Mouse (Mus musculus): ENCODE measurements at regions not wholly inside any gene's neighbourhood (a gene's known extent, or its start where the extent isn't known, plus 50 kb on each side); places are given as distances from the start of the nearest gene placed in this dataset. TPM values are rescaled to one million over a fixed set of nuclear protein-coding genes. Genes with fewer than 3 reads are reported as not detected.

- H3K27me3 ChIP-seq (replicated peaks; ENCODE audit: low read depth, poor library complexity, severe bottlenecking) = no peaks in the 10 kb centered on the region
- DNase-seq (ENCODE audit: low spot score) = no peak
- WGBS = 77% methylated on average over 4 of the region's 4 CpGs
- no peaks in the 10 kb centered on the region for H3K36me3 ChIP-seq (replicated peaks)
- H3K27ac ChIP-seq (replicated peaks) = no peak overlapping the region
- H3K9me3 ChIP-seq = no peaks in the 10 kb centered on the region
- H3K4me3 ChIP-seq = no peak overlapping the region
- no peaks in the 10 kb centered on the region for H3K4me1 ChIP-seq
These were observed 113.8 kb upstream of the Lrrn1 start for GRCm38 (mm10) chr6:107415766-107416165.

DNA sequence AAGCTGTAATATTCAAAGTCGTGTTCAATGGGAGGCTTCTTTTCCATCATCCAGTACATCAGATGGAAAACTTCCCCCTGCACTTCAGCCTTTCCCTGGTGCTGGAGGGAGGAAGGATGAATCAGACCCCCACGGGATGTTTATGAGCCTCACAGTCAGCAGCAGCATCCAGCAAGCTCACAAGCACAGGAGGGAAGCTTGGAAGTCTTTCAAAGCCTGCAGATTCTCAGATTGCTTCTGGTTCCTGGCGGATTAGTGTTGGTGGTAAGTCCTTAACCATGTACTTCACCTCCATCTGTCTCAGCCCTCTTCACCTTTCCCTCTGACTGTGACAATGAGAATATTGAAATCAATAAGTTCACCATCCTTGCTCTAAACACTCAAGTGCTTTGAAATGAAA is 107.5 kb upstream of the Lrrn1 start:
- H3K27ac ChIP-seq (replicated peaks) = no peak overlapping the region
- no peak overlapping the region for H3K4me3 ChIP-seq
- no peaks in the 10 kb centered on the region for H3K9me3 ChIP-seq
- no peaks in the 10 kb centered on the region for H3K4me1 ChIP-seq
- H3K27me3 ChIP-seq (replicated peaks; ENCODE audit: low read depth, poor library complexity, severe bottlenecking) = no peaks in the 10 kb centered on the region
- H3K36me3 ChIP-seq (replicated peaks) = no peaks in the 10 kb centered on the region
- 44% methylated on average over 3 of the region's 3 CpGs for WGBS
- DNase-seq (ENCODE audit: low spot score) = no peak

- H3K36me3 ChIP-seq (replicated peaks) = no peaks in the 10 kb centered on the region
- H3K4me3 ChIP-seq = no peak overlapping the region
- H3K27me3 ChIP-seq (replicated peaks; ENCODE audit: low read depth, poor library complexity, severe bottlenecking) = no peaks in the 10 kb centered on the region
- 89% methylated on average over 3 of the region's 3 CpGs for WGBS
- no peak overlapping the region for H3K27ac ChIP-seq (replicated peaks)
- DNase-seq (ENCODE audit: low spot score) = no peak
- H3K9me3 ChIP-seq = no peaks in the 10 kb centered on the region
- no peaks in the 10 kb centered on the region for H3K4me1 ChIP-seq
These were observed 103.0 kb upstream of the Lrrn1 start for GRCm38 (mm10) chr6:107426529-107426928.

DNA sequence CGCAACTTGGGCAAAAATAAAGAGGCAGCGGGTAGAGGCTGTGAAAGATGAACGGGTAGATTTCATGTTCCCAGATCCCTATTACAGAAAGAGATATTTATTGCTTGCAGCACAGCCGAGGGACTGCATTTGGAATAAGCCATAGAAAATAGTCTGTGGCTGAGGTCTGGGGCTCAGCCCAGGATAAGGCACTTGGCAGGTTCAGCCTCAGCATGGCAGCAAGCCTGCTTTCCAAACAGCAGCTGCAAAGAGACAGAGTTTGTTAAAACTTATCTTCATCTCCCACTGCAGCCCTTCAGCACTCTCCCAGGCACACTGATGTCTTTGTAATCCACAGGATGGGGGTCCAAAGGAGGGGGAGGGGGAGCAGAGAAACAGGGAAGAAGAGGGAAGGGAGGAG is 98.5 kb upstream of the Lrrn1 start:
- no peaks in the 10 kb centered on the region for H3K9me3 ChIP-seq
- no peak overlapping the region for H3K4me3 ChIP-seq
- H3K27ac ChIP-seq (replicated peaks) = no peak overlapping the region
- no peaks in the 10 kb centered on the region for H3K36me3 ChIP-seq (replicated peaks)
- H3K27me3 ChIP-seq (replicated peaks; ENCODE audit: low read depth, poor library complexity, severe bottlenecking) = no peaks in the 10 kb centered on the region
- no peak for DNase-seq (ENCODE audit: low spot score)
- WGBS = 84% methylated on average over 4 of the region's 4 CpGs
- H3K4me1 ChIP-seq = no peaks in the 10 kb centered on the region

DNA sequence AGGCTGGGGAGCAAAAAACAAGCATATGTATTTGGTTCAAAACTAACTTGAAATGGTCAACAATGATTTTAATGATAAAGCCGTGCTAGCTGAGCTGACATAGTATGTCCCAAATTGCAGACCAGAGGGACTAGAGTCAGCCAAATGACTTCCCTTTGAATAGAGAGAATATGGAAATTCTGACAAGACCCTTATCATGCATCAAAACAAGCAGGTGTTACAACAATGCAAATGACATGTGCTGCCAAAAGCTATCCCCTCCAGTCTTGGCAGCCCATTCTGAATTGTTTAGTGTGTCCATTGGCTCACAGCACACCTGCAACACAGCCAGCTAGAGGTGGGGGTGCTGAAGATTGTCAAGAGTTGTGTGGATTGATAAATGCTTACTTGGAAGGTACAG is 87.5 kb upstream of the Lrrn1 start:
- H3K36me3 ChIP-seq (replicated peaks) = no peaks in the 10 kb centered on the region
- 78% methylated on average over 1 of the region's 1 CpGs for WGBS
- H3K27ac ChIP-seq (replicated peaks) = no peak overlapping the region
- no peak for DNase-seq (ENCODE audit: low spot score)
- H3K9me3 ChIP-seq = no peaks in the 10 kb centered on the region
- H3K4me1 ChIP-seq = no peaks in the 10 kb centered on the region
- no peaks in the 10 kb centered on the region for H3K27me3 ChIP-seq (replicated peaks; ENCODE audit: low read depth, poor library complexity, severe bottlenecking)
- H3K4me3 ChIP-seq = no peak overlapping the region

DNA sequence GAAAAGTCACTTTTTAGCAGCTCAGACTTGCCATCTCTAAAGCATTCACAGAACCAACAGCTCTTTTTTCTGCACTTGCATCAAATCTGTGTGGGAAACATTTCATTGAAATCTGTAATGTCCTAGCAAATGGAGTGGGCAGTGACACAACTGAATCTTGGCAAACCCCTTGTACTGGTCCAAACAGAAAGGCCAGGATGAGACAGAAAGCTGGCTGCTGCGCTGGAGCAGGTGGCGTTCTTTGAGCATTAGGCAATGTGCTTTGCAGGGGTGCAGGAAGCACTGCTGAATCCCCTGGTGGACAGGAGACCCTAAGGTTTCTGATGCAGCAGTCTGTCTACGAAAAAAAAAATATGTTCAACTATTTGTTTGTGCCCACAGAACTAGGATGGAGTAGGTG is 85.2 kb upstream of the Lrrn1 start:
- 84% methylated on average over 3 of the region's 3 CpGs for WGBS
- Histone ChIP-seq H3K4me1 (no peaks in the 10 kb centered on the region), H3K4me3 (no peak overlapping the region), H3K27ac (replicated peaks) (no peak overlapping the region), H3K27me3 (replicated peaks; ENCODE audit: low read depth, poor library complexity, severe bottlenecking) (no peaks in the 10 kb centered on the region), H3K9me3 (no peaks in the 10 kb centered on the region), H3K36me3 (replicated peaks) (no peaks in the 10 kb centered on the region)
- DNase-seq (ENCODE audit: low spot score) = no peak

DNA sequence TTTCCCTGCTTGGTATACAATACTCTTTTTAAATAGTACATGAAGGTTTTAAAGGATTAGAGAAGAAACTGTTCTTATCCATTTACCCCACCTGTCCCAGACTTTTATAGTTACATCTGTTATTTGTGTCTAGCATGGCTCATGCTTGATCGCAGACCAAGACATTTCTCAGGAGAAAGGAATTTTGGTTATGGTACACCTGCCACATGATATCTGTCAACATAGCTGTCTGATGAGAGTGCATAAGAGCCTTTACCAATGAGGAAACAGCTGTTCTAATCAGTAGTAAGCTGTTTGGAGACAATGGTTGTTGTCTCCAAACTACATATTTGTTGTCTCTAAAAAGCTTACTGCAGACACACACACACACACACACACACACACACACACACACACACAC is 70.3 kb upstream of the Lrrn1 start:
- Histone ChIP-seq H3K4me3 (no peak overlapping the region), H3K9me3 (no peaks in the 10 kb centered on the region), H3K27me3 (replicated peaks; ENCODE audit: low read depth, poor library complexity, severe bottlenecking) (no peaks in the 10 kb centered on the region), H3K27ac (replicated peaks) (no peak overlapping the region), H3K4me1 (no peaks in the 10 kb centered on the region), H3K36me3 (replicated peaks) (no peaks in the 10 kb centered on the region)
- no peak for DNase-seq (ENCODE audit: low spot score)
- WGBS = 93% methylated on average over 1 of the region's 1 CpGs

DNA sequence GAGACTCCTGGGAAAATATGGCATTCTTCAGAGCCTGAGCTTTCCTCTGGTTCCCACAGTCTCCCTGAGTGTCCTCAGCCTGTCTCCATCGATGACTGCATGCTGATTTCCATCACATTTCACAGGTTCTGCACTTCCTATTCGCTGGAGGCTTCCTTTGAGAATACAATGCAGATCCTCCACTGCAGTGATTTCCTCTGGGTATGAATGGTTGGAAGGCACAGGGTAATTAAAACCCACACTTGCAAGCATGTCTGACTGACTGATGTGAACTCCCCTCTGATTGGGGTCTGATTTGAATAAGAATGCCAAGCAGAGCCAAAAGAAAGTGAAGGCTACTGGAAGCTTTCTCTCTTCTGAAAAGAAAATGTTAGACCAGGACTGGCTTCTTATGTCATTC is 67.1 kb upstream of the Lrrn1 start:
- H3K4me3 ChIP-seq = no peak overlapping the region
- H3K27ac ChIP-seq (replicated peaks) = no peak overlapping the region
- no peaks in the 10 kb centered on the region for H3K9me3 ChIP-seq
- no peaks in the 10 kb centered on the region for H3K36me3 ChIP-seq (replicated peaks)
- DNase-seq (ENCODE audit: low spot score) = no peak
- H3K4me1 ChIP-seq = no peaks in the 10 kb centered on the region
- 13% methylated on average over 2 of the region's 2 CpGs for WGBS
- no peaks in the 10 kb centered on the region for H3K27me3 ChIP-seq (replicated peaks; ENCODE audit: low read depth, poor library complexity, severe bottlenecking)

DNA sequence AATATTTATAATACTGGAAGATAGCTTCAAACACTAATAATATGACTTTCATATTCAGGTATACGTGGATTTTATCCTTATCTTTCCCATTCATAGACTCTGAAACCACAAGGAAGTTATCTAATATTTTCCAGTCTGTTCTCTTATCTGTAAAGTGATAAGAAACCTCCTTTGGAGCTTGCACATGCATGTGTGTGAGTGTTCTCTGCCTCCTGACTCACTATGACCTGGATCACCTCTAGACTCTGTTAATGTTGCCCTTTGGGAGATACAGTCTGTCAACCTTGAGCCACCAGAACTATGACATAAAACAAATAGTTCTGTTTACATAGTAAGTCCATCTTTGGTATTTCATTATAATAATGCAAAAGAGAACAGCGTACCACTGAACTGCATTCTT is 56.2 kb upstream of the Lrrn1 start:
- Histone ChIP-seq H3K27me3 (replicated peaks; ENCODE audit: low read depth, poor library complexity, severe bottlenecking) (no peaks in the 10 kb centered on the region), H3K4me1 (no peaks in the 10 kb centered on the region), H3K9me3 (no peaks in the 10 kb centered on the region), H3K4me3 (no peak overlapping the region), H3K36me3 (replicated peaks) (no peaks in the 10 kb centered on the region), H3K27ac (replicated peaks) (no peak overlapping the region)
- 79% methylated on average over 2 of the region's 2 CpGs for WGBS
- DNase-seq (ENCODE audit: low spot score) = no peak

- Histone ChIP-seq H3K27ac (replicated peaks) (no peak overlapping the region), H3K9me3 (no peaks in the 10 kb centered on the region), H3K4me1 (no peaks in the 10 kb centered on the region), H3K27me3 (replicated peaks; ENCODE audit: low read depth, poor library complexity, severe bottlenecking) (no peaks in the 10 kb centered on the region), H3K36me3 (replicated peaks) (no peaks in the 10 kb centered on the region), H3K4me3 (no peak overlapping the region)
- DNase-seq (ENCODE audit: low spot score) = no peak
- WGBS = 86% methylated on average over 4 of the region's 4 CpGs
These were observed 55.4 kb upstream of the Lrrn1 start for GRCm38 (mm10) chr6:107474125-107474524.

Small RNA genes in the stretch of these regions (microRNA-seq; reads per million reads assigned to microRNA genes)
- gene Gm27690 = not detected

Data from embryonic facial prominence, embryonic 10.5 days (tissue).